Mouse (Mus musculus) CH12.LX (cell line): ENCODE data around the gene Znrf4. TPM values are rescaled to one million over a fixed set of nuclear protein-coding genes. Genes with fewer than 3 reads are reported as not detected.

ENCODE experiments used
- DNase-seq: peaks from one replicate; pipeline ENCODE4 v3.0.0-alpha.2; 2013; ENCODE audit errors: extremely low read depth
- H3K27ac ChIP-seq: 2 replicates; pipeline ENCODE4 v1.5.1; 2012; ENCODE audit warnings: low read depth, mild to moderate bottlenecking, control low read depth, moderate library complexity; ENCODE audit not compliant: insufficient read depth
- H3K27me3 ChIP-seq: replicated peaks from 2 replicates; pipeline ENCODE3; 2012; ENCODE audit warnings: inconsistent platforms
- H3K36me3 ChIP-seq, 2 experiments: replicated peaks in 1 of 2; 2 replicates each; pipeline versions ENCODE3 to v1.6.1; 2012; ENCODE audit warnings: inconsistent platforms in 1 of 2, low read length in 1 of 2, mild to moderate bottlenecking in 1 of 2, mixed read lengths in 1 of 2, moderate library complexity in 1 of 2; ENCODE audit not compliant: control insufficient read depth in 1 of 2, insufficient read depth in 1 of 2
- H3K4me1 ChIP-seq, 2 experiments: 2 replicates each; pipeline ENCODE4 v1.6.1; 2012; ENCODE audit warnings: inconsistent platforms in 1 of 2, moderate library complexity in 1 of 2; ENCODE audit not compliant: insufficient read depth in 2 of 2, control insufficient read depth in 1 of 2
- H3K4me2 ChIP-seq: 2 replicates; pipeline ENCODE4 v1.6.1; 2012; ENCODE audit warnings: low read depth, mild to moderate bottlenecking, control low read depth; ENCODE audit not compliant: poor library complexity, insufficient read depth, severe bottlenecking
- H3K4me3 ChIP-seq, 3 experiments: fragments of 150-350 bp in 1 of 3; sonication (generic) in 1 of 3; replicated peaks in 1 of 3; 2 replicates each; pipeline versions ENCODE3 to v1.5.1; 2011 to 2012; ENCODE audit warnings: low read depth in 2 of 3, low read length in 2 of 3, mild to moderate bottlenecking in 2 of 3, moderate library complexity in 2 of 3, control low read depth in 1 of 3, improper control_type of control experiment in 1 of 3, inconsistent platforms in 1 of 3, mixed read lengths in 1 of 3; ENCODE audit not compliant: poor library complexity in 1 of 3
- H3K79me2 ChIP-seq: replicated peaks from 2 replicates; pipeline ENCODE4 v1.6.1; 2012; ENCODE audit warnings: mild to moderate bottlenecking, moderate library complexity; ENCODE audit not compliant: control insufficient read depth, poor library complexity, insufficient read depth, severe bottlenecking; ENCODE audit errors: extremely low read depth
- H3K9ac ChIP-seq: 2 replicates; pipeline ENCODE4 v1.6.1; 2012; ENCODE audit warnings: low read depth, mild to moderate bottlenecking, control low read depth, moderate library complexity; ENCODE audit not compliant: insufficient read depth
- H3K9me3 ChIP-seq: replicated peaks from 2 replicates; pipeline ENCODE3; 2012; ENCODE audit warnings: low read length, inconsistent platforms, mixed read lengths
- CHD1 ChIP-seq: IDR thresholded peaks from 2 replicates; pipeline ENCODE4 v1.6.1; 2012; ENCODE audit warnings: low read depth, low read length, improper control_type of control experiment, inconsistent platforms
- CTCF ChIP-seq, 2 experiments: IDR thresholded peaks in 1 of 2; conservative IDR thresholded peaks in 1 of 2; 2 replicates each; pipeline ENCODE4 v1.5.1; 2011 to 2012; ENCODE audit warnings: low read depth in 2 of 2, low read length in 2 of 2, improper control_type of control experiment in 1 of 2, inconsistent platforms in 1 of 2, mild to moderate bottlenecking in 1 of 2, moderate library complexity in 1 of 2
- ELF1 ChIP-seq: IDR thresholded peaks from 2 replicates; pipeline ENCODE4 v1.6.1; 2014; ENCODE audit warnings: low read depth, mild to moderate bottlenecking, inconsistent platforms, low read length, improper control_type of control experiment
- EP300 ChIP-seq: IDR thresholded peaks from 2 replicates; pipeline ENCODE4 v1.6.1; 2011; ENCODE audit warnings: low read length, improper control_type of control experiment
- ETS1 ChIP-seq: conservative IDR thresholded peaks from 2 replicates; pipeline ENCODE4 v1.6.1; 2012; ENCODE audit warnings: low read depth, mild to moderate bottlenecking, inconsistent platforms, low read length, improper control_type of control experiment, moderate library complexity
- GABPA ChIP-seq: IDR thresholded peaks from 2 replicates; pipeline ENCODE4 v1.6.1; 2012; ENCODE audit warnings: low read depth, low read length, improper control_type of control experiment, inconsistent platforms; ENCODE audit not compliant: insufficient replicate concordance
- JUND ChIP-seq: conservative IDR thresholded peaks from 2 replicates; pipeline ENCODE4 v1.6.1; 2011; ENCODE audit warnings: low read depth, low read length, improper control_type of control experiment
- MAFK ChIP-seq: IDR thresholded peaks from 2 replicates; pipeline ENCODE4 v1.6.1; 2011; ENCODE audit warnings: low read length, improper control_type of control experiment; ENCODE audit not compliant: insufficient replicate concordance
- MAX ChIP-seq: IDR thresholded peaks from 2 replicates; pipeline ENCODE4 v1.6.1; 2011; ENCODE audit warnings: low read length, improper control_type of control experiment
- MAZ ChIP-seq: IDR thresholded peaks from 2 replicates; pipeline ENCODE4 v1.6.1; 2012; ENCODE audit warnings: low read depth, mild to moderate bottlenecking, inconsistent platforms, low read length, improper control_type of control experiment, moderate library complexity
- NELFE ChIP-seq: IDR thresholded peaks from 2 replicates; pipeline ENCODE4 v1.6.1; 2011; ENCODE audit warnings: low read depth, low read length, improper control_type of control experiment
- NRF1 ChIP-seq: IDR thresholded peaks from 2 replicates; pipeline ENCODE4 v1.6.1; 2014; ENCODE audit warnings: low read depth, mild to moderate bottlenecking, inconsistent platforms, low read length, improper control_type of control experiment, moderate library complexity
- PAX5 ChIP-seq: IDR thresholded peaks from 2 replicates; pipeline ENCODE4 v1.6.1; 2012; ENCODE audit warnings: low read length, inconsistent platforms, mixed read lengths
- POLR2A ChIP-seq: IDR thresholded peaks from 2 replicates; pipeline ENCODE4 v1.6.1; 2011; ENCODE audit warnings: low read depth, mild to moderate bottlenecking, improper control_type of control experiment, low read length
- RAD21 ChIP-seq: IDR thresholded peaks from 2 replicates; pipeline ENCODE4 v1.6.1; 2011; ENCODE audit warnings: low read depth, mild to moderate bottlenecking, low read length, improper control_type of control experiment, moderate library complexity
- RCOR1 ChIP-seq: conservative IDR thresholded peaks from 2 replicates; pipeline ENCODE4 v1.6.1; 2012; ENCODE audit warnings: low read depth, mild to moderate bottlenecking, inconsistent platforms, low read length, improper control_type of control experiment
- UBTF ChIP-seq: IDR thresholded peaks from 2 replicates; pipeline ENCODE4 v1.6.1; 2012; ENCODE audit warnings: low read depth, mild to moderate bottlenecking, inconsistent platforms, low read length, improper control_type of control experiment, moderate library complexity
- USF1 ChIP-seq: IDR thresholded peaks from 2 replicates; pipeline ENCODE4 v1.6.1; 2014; ENCODE audit warnings: low read depth, mild to moderate bottlenecking, inconsistent platforms, low read length, improper control_type of control experiment
- USF2 ChIP-seq: conservative IDR thresholded peaks from 2 replicates; pipeline ENCODE4 v1.6.1; 2011; ENCODE audit warnings: low read depth, low read length, improper control_type of control experiment
- ZC3H11A ChIP-seq: IDR thresholded peaks from 2 replicates; pipeline ENCODE4 v1.6.1; 2012; ENCODE audit warnings: low read depth, mild to moderate bottlenecking, inconsistent platforms, low read length, improper control_type of control experiment
- ZKSCAN1 ChIP-seq: IDR thresholded peaks from 2 replicates; pipeline ENCODE4 v1.6.1; 2012; ENCODE audit warnings: low read depth, inconsistent platforms, low read length, improper control_type of control experiment, borderline replicate concordance
- dilution Hi-C: fragments of 300-500 bp; cut with MboI; formaldehyde crosslinking; loops from 2 replicates; pipeline ENCODE4 v1.14.3; 2020; ENCODE audit warnings: low sequenced_read_pairs; ENCODE audit not compliant: extremely low pct_unique_long_range_greater_than_20kb, extremely low pct_ligation_motif_present
- in situ Hi-C: fragments of 300-500 bp; cut with MboI; formaldehyde crosslinking; loops from 3 replicates; pipeline ENCODE4 v1.14.3; 2019; ENCODE audit warnings: low sequenced_read_pairs, low pct_ligation_motif_present, low pct_unique_long_range_greater_than_20kb, mixed read lengths
- polyA plus RNA-seq: library from polyadenylated mRNA; unstranded; fragments of >175 nt; gene quantifications from 2 replicates; pipeline ENCODE4 v1.2.1, GENCODE M21; 2012; ENCODE audit warnings: low read depth; ENCODE audit not compliant: insufficient read length
- total RNA-seq, 2 experiments: library from RNA; depleted of rRNA; stranded (reverse); fragments of 300-350 nt in 1 of 2; fragments of >200 nt in 1 of 2; gene quantifications; 2 replicates each; pipeline ENCODE4 v1.2.3; 2012 to 2014

Znrf4 gene
- total and polyA plus RNA-seq, 3 experiments, result not detected

DNA sequence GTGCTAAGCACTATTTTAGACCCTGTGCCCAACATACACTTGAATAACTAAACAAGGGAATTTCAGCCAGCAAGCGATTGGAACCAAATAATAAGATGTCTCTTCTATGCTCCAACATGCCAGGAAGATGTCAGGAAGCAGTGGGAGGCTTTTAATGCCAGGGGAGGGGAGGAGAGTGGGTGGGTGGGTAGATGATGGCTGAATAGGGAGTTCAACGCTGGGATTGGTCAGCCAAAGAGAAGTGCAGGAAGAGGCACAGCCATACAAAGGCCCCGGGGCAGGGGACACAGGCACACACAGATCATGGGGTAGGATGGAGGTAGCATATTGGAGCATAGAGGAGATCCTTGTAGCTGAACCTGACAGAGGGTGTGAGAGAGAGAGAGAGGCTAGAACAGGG lies 24.6 kb upstream of the Znrf4 start:
- in situ Hi-C loops, result no loop called here
- dilution Hi-C loops, result no loop called here
- no peak overlapping the region for H3K4me2 ChIP-seq
- peaks cover 0 to 13% of the 10 kb centered on the region in 2 experiments; a peak in 2 of 4 replicates for H3K4me1 ChIP-seq
- no peak overlapping the region for H3K9ac ChIP-seq
- H3K27ac ChIP-seq, result no peak overlapping the region
- no peak for TF ChIP-seq JUND
- no peak for TF ChIP-seq ZKSCAN1
- TF ChIP-seq CHD1, result no peak
- TF ChIP-seq ZC3H11A, result no peak
- no peak for TF ChIP-seq NRF1
- no peak for TF ChIP-seq POLR2A
- TF ChIP-seq GABPA, result no peak
- no peak for TF ChIP-seq NELFE
- no peak for TF ChIP-seq RCOR1
- no peaks in the 10 kb centered on the region for H3K79me2 ChIP-seq
- no peaks in the 10 kb centered on the region for H3K36me3 ChIP-seq
- no peak overlapping the region for H3K4me3 ChIP-seq
- no peaks in the 10 kb centered on the region for H3K9me3 ChIP-seq
- H3K27me3 ChIP-seq, result peaks cover 46% of the 10 kb centered on the region
- DNase-seq, result no peak

DNA sequence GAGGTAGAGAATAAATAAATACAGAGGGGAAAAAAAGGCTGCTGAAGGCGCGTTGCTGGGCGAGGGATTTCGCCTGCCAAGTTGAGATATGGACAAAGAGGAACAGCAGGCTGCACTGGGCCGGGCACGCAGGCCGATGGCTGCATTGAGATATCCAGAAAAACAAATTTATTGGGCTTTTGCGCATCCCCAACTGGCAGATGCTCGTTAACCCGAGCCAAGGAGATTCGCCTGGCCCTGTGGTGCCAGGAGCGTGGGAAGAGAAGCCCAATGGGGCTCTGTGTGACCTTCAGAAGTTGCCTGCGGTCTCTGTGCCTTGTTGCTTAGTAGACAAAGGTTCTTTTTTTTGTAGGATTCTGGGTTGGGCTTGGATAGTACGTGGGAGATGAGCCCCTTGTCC lies 24.0 kb upstream of the Znrf4 start:
- no peak for DNase-seq
- peaks cover 0 to 12% of the 10 kb centered on the region in 2 experiments; a peak in 2 of 4 replicates for H3K4me1 ChIP-seq
- no peak overlapping the region for H3K4me2 ChIP-seq
- no peak overlapping the region for H3K27ac ChIP-seq
- no peak overlapping the region for H3K9ac ChIP-seq
- no peaks in the 10 kb centered on the region for H3K9me3 ChIP-seq
- no peak overlapping the region for H3K4me3 ChIP-seq
- in situ Hi-C loops, result no loop called here
- peaks cover 46% of the 10 kb centered on the region for H3K27me3 ChIP-seq
- TF ChIP-seq ELF1 (no peak), RAD21 (no peak), CHD1 (no peak), USF1 (no peak), UBTF (no peak), MAX (no peak), EP300 (no peak), JUND (no peak), MAZ (no peak), CTCF (conservative IDR thresholded peaks at IDR 0.05 in 1 of 2, IDR thresholded peaks at IDR 0.05 in 1 of 2; ENCODE audit: low read depth in 2 of 2, low read length in 2 of 2) (no peak), PAX5 (no peak), ETS1 (no peak), MAFK (no peak), USF2 (no peak)
- TF ChIP-seq, all 38 proteins: peak for 0
- Histone ChIP-seq H3K36me3 (no peaks in the 10 kb centered on the region), H3K79me2 (no peaks in the 10 kb centered on the region)
- dilution Hi-C loops, result no loop called here
